Mouse (Mus musculus): ENCODE data around the gene Bin2.

- TF ChIP-seq CTCF (IDR thresholded peaks at IDR 0.05; ENCODE audit: borderline replicate concordance, control insufficient read depth, extremely low read depth, insufficient read depth, low read length, poor library complexity) (no peak), POLR2A (IDR thresholded peaks at IDR 0.05; ENCODE audit: control insufficient read depth, extremely low read depth, insufficient read depth, low read length, poor library complexity) (no peak)
Measured at GRCm38 (mm10) chr15:100628797-100629196, 40.6 kb downstream of the Bin2 start.

Measured in thymus, adult 2 months (tissue).